Mouse (Mus musculus) small intestine, adult 2 months (tissue): ENCODE data around the gene Fxn. TPM values are rescaled to one million over a fixed set of nuclear protein-coding genes. Genes with fewer than 3 reads are reported as not detected.
"Not testable (repeated sequence)": the region's sequence is repeated elsewhere in the genome, so short reads cannot be mapped to it uniquely, and the experiment has no call there.

Experiments
- H3K27ac ChIP-seq: fragments of 200-500 bp; 2 replicates; pipeline ENCODE4 v1.5.1; 2012; ENCODE audit warnings: low read depth, low read length, control low read depth, inconsistent platforms; ENCODE audit not compliant: insufficient read depth
- H3K27me3 ChIP-seq: fragments of 200-500 bp; 2 replicates; pipeline ENCODE4 v1.6.1; 2012; ENCODE audit warnings: mild to moderate bottlenecking, moderate library complexity, low read length, inconsistent platforms; ENCODE audit not compliant: control insufficient read depth, insufficient read depth
- H3K36me3 ChIP-seq: fragments of 200-500 bp; 2 replicates; pipeline ENCODE4 v1.6.1; 2012; ENCODE audit warnings: mild to moderate bottlenecking, low read length, control low read depth, inconsistent platforms; ENCODE audit not compliant: control insufficient read depth, insufficient read depth
- H3K4me1 ChIP-seq: fragments of 200-500 bp; 2 replicates; pipeline ENCODE4 v1.6.1; 2012; ENCODE audit warnings: low read length, inconsistent platforms, mixed read lengths; ENCODE audit not compliant: control insufficient read depth, insufficient read depth, insufficient read length
- H3K4me3 ChIP-seq: fragments of 200-500 bp; 2 replicates; pipeline ENCODE4 v1.5.1; 2012; ENCODE audit warnings: low read depth, mild to moderate bottlenecking, control low read depth, inconsistent platforms, low read length, moderate library complexity
- CTCF ChIP-seq: fragments of 200-500 bp; IDR thresholded peaks from 2 replicates; pipeline ENCODE4 v1.5.1; 2012; ENCODE audit warnings: low read depth, mild to moderate bottlenecking, control low read depth, inconsistent platforms, low read length, moderate library complexity, mixed read lengths; ENCODE audit not compliant: insufficient replicate concordance, insufficient read length; ENCODE audit errors: extremely low read depth
- POLR2A ChIP-seq: fragments of 200-500 bp; IDR thresholded peaks from 2 replicates; pipeline ENCODE4 v1.6.1; 2012; ENCODE audit warnings: low read depth, mild to moderate bottlenecking, control low read depth, inconsistent platforms, low read length, moderate library complexity
- WGBS: fragments of 180-500 bp; shearing (Covaris S2); methylation state at CpG from one replicate; pipeline ENCODE4 v1.1.7; 2018; 5-methylcytosine and 5-hydroxymethylcytosine counted together
- polyA plus RNA-seq: library from polyadenylated mRNA; depleted of rRNA; stranded (reverse); fragments of >200 nt; gene quantifications from 2 replicates; pipeline ENCODE4 v1.2.3, GENCODE M21; 2012

Fxn gene
- polyA plus RNA-seq, 1 experiment = 9.1 TPM

- no peak overlapping the region for H3K27ac ChIP-seq
- no peak overlapping the region for H3K4me3 ChIP-seq
- TF ChIP-seq CTCF (no peak), POLR2A (no peak)
- 42% methylated on average over 14 of the region's 14 CpGs for WGBS
- no peaks in the 10 kb centered on the region for H3K36me3 ChIP-seq
- H3K4me1 ChIP-seq = peaks cover 5% of the 10 kb centered on the region; the same call in 1 of the 2 replicates
- H3K27me3 ChIP-seq = no peaks in the 10 kb centered on the region
Measured at GRCm38 (mm10) chr19:24241799-24242546, 38.4 kb downstream of the Fxn start.

GRCm38 (mm10) chr19:24241271-24241670 lies 39.1 kb downstream of the Fxn start:
- WGBS = 82% methylated on average over 8 of the region's 8 CpGs

GRCm38 (mm10) chr19:24238011-24238410 lies 42.4 kb downstream of the Fxn start:
- Histone ChIP-seq H3K4me3 (no peak overlapping the region), H3K27me3 (no peaks in the 10 kb centered on the region), H3K36me3 (no peaks in the 10 kb centered on the region), H3K4me1 (no peaks in the 10 kb centered on the region; the same call in 1 of the 2 replicates), H3K27ac (no peak overlapping the region)
- TF ChIP-seq CTCF = no peak
- no peak for TF ChIP-seq POLR2A
- WGBS = 82% methylated on average over 4 of the region's 4 CpGs

More at GRCm38 (mm10) chr19:24241271-24241670, 39.1 kb downstream of the Fxn start:
- no peak overlapping the region for H3K27ac ChIP-seq
- H3K4me3 ChIP-seq = no peak overlapping the region
- no peaks in the 10 kb centered on the region for H3K27me3 ChIP-seq
- no peaks in the 10 kb centered on the region for H3K36me3 ChIP-seq
- H3K4me1 ChIP-seq = peaks cover 5% of the 10 kb centered on the region; the same call in 1 of the 2 replicates
- TF ChIP-seq POLR2A = no peak
- no peak for TF ChIP-seq CTCF

GRCm38 (mm10) chr19:24232356-24232755 lies 48.0 kb downstream of the Fxn start:
- not testable (repeated sequence) for H3K27ac ChIP-seq, H3K4me3 ChIP-seq, H3K36me3 ChIP-seq, H3K4me1 ChIP-seq, H3K27me3 ChIP-seq
- 96% methylated on average over 1 of the region's 1 CpGs for WGBS

GRCm38 (mm10) chr19:24225305-24225696 lies 55.1 kb downstream of the Fxn start:
- H3K4me1 ChIP-seq = peaks cover 14% of the 10 kb centered on the region; the same call in 1 of the 2 replicates
- H3K27me3 ChIP-seq = no peaks in the 10 kb centered on the region
- peak overlapping the region; percentile 99 for H3K27ac ChIP-seq
- no peaks in the 10 kb centered on the region for H3K36me3 ChIP-seq
- 3% methylated on average over 17 of the region's 17 CpGs for WGBS
- no peak for TF ChIP-seq CTCF
- TF ChIP-seq POLR2A = 0 out of 2 replicates have a peak, but pooled peaks have one; percentile 11
- H3K4me3 ChIP-seq = peak overlapping the region; percentile 78

GRCm38 (mm10) chr19:24224500-24225304 lies 55.7 kb downstream of the Fxn start, which contains the start of gene Tjp2:
Tjp2 (minus strand) TSS chr19:24225030.
- Histone ChIP-seq H3K4me3 (peak within 1 kb of the TSS; percentile 78), H3K27ac (peak within 1 kb of the TSS; percentile 99), H3K27me3 (no peaks in the 10 kb centered on the region), H3K4me1 (peaks cover 14% of the 10 kb centered on the region; the same call in 1 of the 2 replicates), H3K36me3 (no peaks in the 10 kb centered on the region)
- TF ChIP-seq CTCF (peak; percentile 99), POLR2A (peak; percentile 35)
- under 1% methylated on average over 59 of the region's 59 CpGs for WGBS

GRCm38 (mm10) chr19:24223851-24224251 lies 56.6 kb downstream of the Fxn start:
- no peaks in the 10 kb centered on the region for H3K27me3 ChIP-seq
- 16% methylated on average over 11 of the region's 11 CpGs for WGBS
- H3K4me1 ChIP-seq = peaks cover 12% of the 10 kb centered on the region; the same call in 1 of the 2 replicates
- H3K4me3 ChIP-seq = peak overlapping the region; percentile 78
- H3K36me3 ChIP-seq = no peaks in the 10 kb centered on the region
- TF ChIP-seq CTCF (no peak), POLR2A (peak; percentile 99)
- H3K27ac ChIP-seq = peak overlapping the region; percentile 99
